Mouse (Mus musculus) gastrocnemius, postnatal 10 days (tissue): ENCODE results near the gene Slc16a8. TPM values are rescaled to one million over a fixed set of nuclear protein-coding genes. Genes with fewer than 3 reads are reported as not detected.
A peak's percentile ranks its signal among the peaks of the same experiment; 100 is the strongest.
"Not testable (repeated sequence)": the region's sequence is repeated elsewhere in the genome, so short reads cannot be mapped to it uniquely, and the experiment has no call there.

ENCODE experiments used
- DNase-seq: peaks from one replicate; pipeline ENCODE4 v3.0.0; 2021; ENCODE audit warnings: mixed read lengths
- total RNA-seq, 2 experiments: library from RNA; stranded (reverse); gene quantifications; 2 replicates each; pipeline ENCODE4 v1.2.3; 2021

The Slc16a8 gene
- total RNA-seq, 2 experiments from 2014 or later: 0.14 TPM; not detected in 1

- no peak for DNase-seq
Observed at GRCm38 (mm10) chr15:79262786-79263309, 8.3 kb upstream of the Slc16a8 start.

GRCm38 (mm10) chr15:79262375-79262774, 7.8 kb upstream of the Slc16a8 start:
- DNase-seq: no peak

- DNase-seq: no peak
Observed at GRCm38 (mm10) chr15:79261757-79262156, 7.2 kb upstream of the Slc16a8 start.

- peak; percentile 48 for DNase-seq
Observed at GRCm38 (mm10) chr15:79261095-79261725, 6.6 kb upstream of the Slc16a8 start.

- DNase-seq: no peak
Observed at GRCm38 (mm10) chr15:79258521-79258920, 4.0 kb upstream of the Slc16a8 start.

GRCm38 (mm10) chr15:79252580-79252979, 2.0 kb downstream of the Slc16a8 start:
- no peak for DNase-seq

GRCm38 (mm10) chr15:79251781-79252491, 2.6 kb downstream of the Slc16a8 start:
- no peak for DNase-seq

GRCm38 (mm10) chr15:79251168-79251567, 3.4 kb downstream of the Slc16a8 start:
- DNase-seq: no peak

GRCm38 (mm10) chr15:79250236-79250635, 4.3 kb downstream of the Slc16a8 start:
- DNase-seq: no peak

- no peak for DNase-seq
Observed at GRCm38 (mm10) chr15:79245321-79245720, 9.2 kb downstream of the Slc16a8 start.

- DNase-seq: no peak
Observed at GRCm38 (mm10) chr15:79244071-79244893, 10.3 kb downstream of the Slc16a8 start.

GRCm38 (mm10) chr15:79243234-79244042, 11.1 kb downstream of the Slc16a8 start:
- DNase-seq: peak; percentile 95

GRCm38 (mm10) chr15:79242574-79243233, 11.9 kb downstream of the Slc16a8 start:
- no peak for DNase-seq

- DNase-seq: no peak
Observed at GRCm38 (mm10) chr15:79238036-79238435, 16.5 kb downstream of the Slc16a8 start.

- no peak for DNase-seq
Observed at GRCm38 (mm10) chr15:79235268-79235667, 19.3 kb downstream of the Slc16a8 start.

GRCm38 (mm10) chr15:79229058-79229821, 25.3 kb downstream of the Slc16a8 start, which contains the start of the genes Pick1 and Gm49486:
Gene Pick1 (plus strand): TSS chr15:79229173.
Gene Gm49486 (plus strand): TSS chr15:79229391.
- peak; percentile 90 for DNase-seq

GRCm38 (mm10) chr15:79225780-79226179, 28.8 kb downstream of the Slc16a8 start:
- not testable (repeated sequence) for DNase-seq

- DNase-seq: peak; percentile 84
Observed at GRCm38 (mm10) chr15:79224685-79225084, 29.9 kb downstream of the Slc16a8 start.

GRCm38 (mm10) chr15:79223641-79224040, 30.9 kb downstream of the Slc16a8 start:
- DNase-seq: no peak

GRCm38 (mm10) chr15:79219572-79219971, 35.0 kb downstream of the Slc16a8 start:
- DNase-seq: no peak
